Comparison of ENCODE assay signal across 12 mouse cellular contexts in genomic region chr9:63647581-63648519, GRCm38 (mm10). TPM values are rescaled to one million over a fixed set of nuclear protein-coding genes. Genes with fewer than 3 reads are reported as not detected.
DNase-seq lines count a peak whose midpoint lies in the region; ATAC-seq and TF ChIP-seq lines count a peak whose summit lies in the region.
"Had no signal": no experiment of that assay in that cellular context is flagged by ENCODE, and none has a peak within 500 bp of the region (broad histone marks: within the 10 kb centered on the region; RNA-seq: fewer than 3 reads in every experiment).

No protein-coding gene starts in this region.

- TF ChIP-seq CTCF in cerebellum, adult 2 months (IDR thresholded peaks at IDR 0.05; ENCODE audit: borderline replicate concordance, insufficient read depth, low read depth, low read length): no peak
- TF ChIP-seq CTCF in layer of hippocampus, adult 2 months (conservative IDR thresholded peaks at IDR 0.05): no peak; the same call in 1 of the 2 replicates
- TF ChIP-seq CTCF in Patski (IDR thresholded peaks at IDR 0.05): no peak

- H3K4me2 ChIP-seq in kidney, embryonic 14.5 days (replicated peaks; ENCODE audit: low read depth, low read length): no peak overlapping the region

- no peak for TF ChIP-seq POLR2A in cerebellum, adult 2 months (IDR thresholded peaks at IDR 0.05; ENCODE audit: borderline replicate concordance, insufficient read depth, low read length)

- 48% methylated on average over 9 of the region's 9 CpGs for WGBS in cerebellum, adult 2 months
- WGBS in kidney, embryonic 14.5 days: 79% methylated on average over 9 of the region's 9 CpGs

- H3K4me1 ChIP-seq in cerebellum, adult 2 months (ENCODE audit: control insufficient read depth, insufficient read depth, low read length): peaks cover 30% of the 10 kb centered on the region
- 0 out of 2 replicates have a peak, but pooled peaks cover 5% of the 10 kb centered on the region for H3K4me1 ChIP-seq in kidney, embryonic 14.5 days (ENCODE audit: control insufficient read depth, insufficient read depth, low read length)

- POLR2A ChIA-PET in Patski (lab: Charles Lee): no interaction called here

- DNase-seq in cerebellum, adult 2 months: peak; percentile 52 to 67
- no peak for DNase-seq in cerebellum, adult 11 months
- no peak for DNase-seq in layer of hippocampus, adult 2 months (ENCODE audit: low spot score in 2 of 2)
- no peak for DNase-seq in layer of hippocampus, adult 18-20 months (ENCODE audit: low spot score in 2 of 2)
- peak; percentile 60 for DNase-seq in Patski (ENCODE audit: low read depth, low spot score)
- no peak for DNase-seq in layer of hippocampus, postnatal 36 days
- no peak for DNase-seq in spleen, postnatal 36 days (ENCODE audit: low spot score in 2 of 2)
- DNase-seq: spleen, adult 18-20 months; thymus, adult 18-20 months had no signal

- ATAC-seq in Patski: peak; percentile 41
- ATAC-seq in kidney, embryonic 14.5 days (ENCODE audit: low FRiP score, low TSS enrichment): 0 out of 2 replicates have a peak, but pooled peaks have one; percentile 19

- CTCF ChIA-PET in Patski (lab: Charles Lee): interaction anchor here (1.0 kb wide), 1 partner anchor 15 kb away, joined by 3 read pairs; no protein-coding TSS in a partner anchor

- H3K36me3 ChIP-seq in kidney, embryonic 14.5 days (ENCODE audit: control insufficient read depth, insufficient read depth, low read length): peaks cover 65% of the 10 kb centered on the region

- H3K9ac ChIP-seq in kidney, embryonic 14.5 days (ENCODE audit: low read depth, low read length): no peak overlapping the region

- H3K9me3 ChIP-seq in kidney, embryonic 14.5 days (ENCODE audit: control insufficient read depth, low read length): no peaks in the 10 kb centered on the region

- H3K4me3 ChIP-seq in cerebellum, adult 2 months (replicated peaks; ENCODE audit: insufficient read depth, low read depth, low read length): no peak overlapping the region
- no peak overlapping the region for H3K4me3 ChIP-seq in layer of hippocampus, adult 2 months
- H3K4me3 ChIP-seq in kidney, embryonic 14.5 days (ENCODE audit: low read length): no peak overlapping the region

- H3K27ac ChIP-seq in cerebellum, adult 2 months (ENCODE audit: insufficient read depth, low read length): no peak overlapping the region
- H3K27ac ChIP-seq in layer of hippocampus, adult 2 months: peak overlapping the region; percentile 81
- no peak overlapping the region for H3K27ac ChIP-seq in kidney, embryonic 14.5 days (ENCODE audit: low read depth, low read length)
- H3K27ac ChIP-seq: kidney, postnatal 0 days had no signal

- in situ Hi-C loops in Patski (cut with MboI; ENCODE audit: low pct_unique_long_range_greater_than_20kb): no loop called here

- H3K27me3 ChIP-seq in cerebellum, adult 2 months (ENCODE audit: control insufficient read depth, insufficient read depth, low read length): no peaks in the 10 kb centered on the region
- no peaks in the 10 kb centered on the region for H3K27me3 ChIP-seq in Patski
- no peaks in the 10 kb centered on the region for H3K27me3 ChIP-seq in kidney, embryonic 14.5 days (ENCODE audit: control insufficient read depth, insufficient read depth, low read length)

RNA-seq across cellular contexts. Expression of gene Aagab, which starts 45.4 kb away (rescaled TPM):
- polyA plus RNA-seq in cerebellum, adult 2 months (2012; rRNA removed): 31.0 and 31.9 TPM in 2 replicates
- 10 to 100 TPM; 60.3 to 61.0 TPM for total RNA-seq in layer of hippocampus, adult 2 months (2021)
- 10 to 100 TPM; 59.0 to 64.8 TPM for total RNA-seq in layer of hippocampus, adult 18-20 months (2021)
- 47.8 TPM for polyA plus RNA-seq in Patski (2021)
- 18.9 and 31.1 TPM in 2 replicates for polyA plus RNA-seq in kidney, embryonic 14.5 days (2014; fragmentation: Nextera tagmentation; extraction: Ambion mirVana)
- total RNA-seq in layer of hippocampus, postnatal 36 days (2021): 10 to 100 TPM; 60.8 to 65.4 TPM

RNA-seq across cellular contexts. Expression of gene Iqch, which starts 45.6 kb away (rescaled TPM):
- polyA plus RNA-seq in cerebellum, adult 2 months (2012; rRNA removed): 0.08 TPM in 1 of 2 replicates, not detected in the other
- under 1 TPM in 1 of 2 experiments, not detected in 1; 0.10 TPM for total RNA-seq in layer of hippocampus, adult 2 months (2021)
- under 1 TPM in 1 of 2 experiments, not detected in 1; 0.07 TPM for total RNA-seq in layer of hippocampus, adult 18-20 months (2021)
- polyA plus RNA-seq in Patski (2021): 0.09 TPM
- 0.09 TPM in 1 of 2 replicates, not detected in the other for polyA plus RNA-seq in kidney, embryonic 14.5 days (2014; fragmentation: Nextera tagmentation; extraction: Ambion mirVana)
- under 1 TPM in 1 of 2 experiments, not detected in 1; 0.15 TPM for total RNA-seq in layer of hippocampus, postnatal 36 days (2021)
- total RNA-seq: heart, postnatal 25 days had no signal

Comparison
In these comparisons a context has a peak if more than half of its experiments do, and no peak if none do; other contexts are left out.
1. DNase-seq: peak in cerebellum, adult 2 months (2 of 2) and Patski (single experiment); none in cerebellum, adult 11 months (single experiment), layer of hippocampus, adult 2 months (0 of 2), layer of hippocampus, adult 18-20 months (0 of 2), layer of hippocampus, postnatal 36 days (0 of 2) and spleen, postnatal 36 days (0 of 2).